Mouse (Mus musculus): ENCODE data around the gene Gphn. TPM values are rescaled to one million over a fixed set of nuclear protein-coding genes. Genes with fewer than 3 reads are reported as not detected.
"Not testable (repeated sequence)": the region's sequence is repeated elsewhere in the genome, so short reads cannot be mapped to it uniquely, and the experiment has no call there.

Gphn gene
- polyA plus RNA-seq, 1 experiment from 2014 or later: 17.6 TPM

DNA sequence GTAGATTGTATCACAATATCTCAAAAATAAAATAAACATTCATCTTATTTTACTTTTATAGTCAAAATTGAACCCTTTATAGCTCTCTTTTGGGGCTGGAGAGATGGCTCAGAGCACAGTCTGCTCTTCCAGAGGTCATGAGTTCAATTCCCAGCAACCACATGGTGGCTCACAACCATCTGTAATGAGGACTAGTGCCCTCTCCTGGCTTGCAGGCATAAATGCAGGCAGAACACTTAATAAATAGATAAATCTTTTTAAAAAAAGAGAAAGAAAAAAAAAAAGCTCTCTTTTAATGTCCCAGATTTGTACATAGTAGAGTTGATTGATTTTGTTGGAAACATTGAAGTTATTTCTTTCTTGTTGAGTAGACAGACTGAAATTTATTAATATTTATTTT lies 311.4 kb downstream of the Gphn start:
- not testable (repeated sequence) for H3K27ac ChIP-seq (ENCODE audit: low read length); H3K27me3 ChIP-seq (ENCODE audit: control insufficient read depth, insufficient read depth, low read depth, low read length); H3K36me3 ChIP-seq (ENCODE audit: control insufficient read depth, insufficient read depth, low read length)

DNA sequence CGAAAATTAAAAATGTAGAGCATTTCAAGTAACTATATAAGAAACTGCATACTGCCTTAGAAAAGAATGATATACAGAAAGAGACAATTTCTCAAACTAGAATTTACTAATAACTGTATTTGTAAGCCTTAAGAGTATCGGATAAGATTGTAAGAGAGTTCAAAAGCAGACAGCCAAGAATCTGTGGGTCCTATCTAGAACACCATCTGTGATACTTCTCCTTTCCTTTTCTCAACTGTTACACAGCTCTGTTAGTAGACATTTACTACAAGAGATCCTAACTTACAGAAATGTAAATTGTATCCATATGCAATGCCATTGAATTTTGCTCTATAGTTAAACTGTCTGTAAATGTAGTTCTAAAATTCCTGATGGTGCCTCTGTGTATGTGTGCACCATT lies 324.7 kb downstream of the Gphn start:
- ATAC-seq (ENCODE audit: low read depth): no peak
- Histone ChIP-seq H3K27me3 (ENCODE audit: control insufficient read depth, insufficient read depth, low read depth, low read length) (no peaks in the 10 kb centered on the region), H3K9ac (ENCODE audit: low read length) (no peak overlapping the region), H3K4me2 (ENCODE audit: low read depth, low read length) (no peak overlapping the region), H3K27ac (ENCODE audit: low read length) (no peak overlapping the region), H3K9me3 (ENCODE audit: control insufficient read depth, low read length) (no peaks in the 10 kb centered on the region), H3K4me3 (ENCODE audit: low read length) (no peak overlapping the region), H3K36me3 (ENCODE audit: control insufficient read depth, insufficient read depth, low read length) (no peaks in the 10 kb centered on the region), H3K4me1 (replicated peaks; ENCODE audit: control insufficient read depth, insufficient read depth, low read length) (no peaks in the 10 kb centered on the region)
- WGBS: 81% methylated on average over 2 of the region's 2 CpGs

More for the DNA sequence above, 311.4 kb downstream of the Gphn start:
- H3K4me1 ChIP-seq (replicated peaks; ENCODE audit: control insufficient read depth, insufficient read depth, low read length); H3K9me3 ChIP-seq (ENCODE audit: control insufficient read depth, low read length); H3K4me3 ChIP-seq (ENCODE audit: low read length); H3K4me2 ChIP-seq (ENCODE audit: low read depth, low read length); ATAC-seq (ENCODE audit: low read depth); H3K9ac ChIP-seq (ENCODE audit: low read length): not testable (repeated sequence)

DNA sequence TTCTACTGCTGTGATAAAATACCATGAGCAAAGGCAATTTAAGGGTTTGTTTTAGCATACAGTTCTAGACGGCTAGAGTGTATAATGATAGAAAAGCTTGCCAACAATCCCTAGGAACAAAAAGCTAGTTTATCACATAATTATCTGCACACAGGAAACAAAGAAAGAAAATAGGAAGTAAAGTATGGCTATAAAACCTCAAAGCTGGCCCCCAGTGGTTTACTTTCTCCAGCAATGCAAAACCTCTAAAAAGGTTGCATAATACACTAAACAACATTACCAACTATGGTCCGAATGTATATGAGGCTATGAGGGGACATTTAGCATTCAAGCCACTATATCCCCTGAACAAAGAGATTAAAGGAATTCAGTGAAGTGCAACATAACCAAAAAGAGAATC lies 405.6 kb downstream of the Gphn start:
- no peak overlapping the region for H3K4me3 ChIP-seq (ENCODE audit: low read length)
- no peaks in the 10 kb centered on the region for H3K9me3 ChIP-seq (ENCODE audit: control insufficient read depth, low read length)
- H3K4me2 ChIP-seq (ENCODE audit: low read depth, low read length): no peak overlapping the region
- no peak overlapping the region for H3K9ac ChIP-seq (ENCODE audit: low read length)
- no peaks in the 10 kb centered on the region for H3K4me1 ChIP-seq (replicated peaks; ENCODE audit: control insufficient read depth, insufficient read depth, low read length)
- WGBS: 69% methylated on average over 2 of the region's 2 CpGs
- ATAC-seq (ENCODE audit: low read depth): no peak
- H3K27ac ChIP-seq (ENCODE audit: low read length): no peak overlapping the region
- H3K36me3 ChIP-seq (ENCODE audit: control insufficient read depth, insufficient read depth, low read length): no peaks in the 10 kb centered on the region
- no peaks in the 10 kb centered on the region for H3K27me3 ChIP-seq (ENCODE audit: control insufficient read depth, insufficient read depth, low read depth, low read length)

DNA sequence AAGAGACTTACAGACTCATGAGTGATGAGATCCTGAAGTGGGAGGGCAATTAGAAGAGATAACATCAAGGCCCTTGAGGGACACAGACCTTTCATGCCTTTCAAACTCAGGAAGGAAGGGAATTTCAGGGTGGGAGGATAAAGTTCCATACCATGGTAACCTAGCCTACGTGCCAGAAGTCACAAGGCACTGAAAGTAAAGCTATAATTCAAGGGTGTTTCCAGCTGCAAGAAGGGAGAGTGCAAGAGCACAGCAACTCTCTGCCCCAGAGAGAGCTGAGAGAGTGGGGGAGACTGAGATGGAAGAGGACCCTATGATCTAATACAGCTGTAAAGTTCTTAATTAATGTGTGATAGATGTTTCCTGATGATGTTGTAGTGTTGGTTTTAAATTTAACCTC lies 413.3 kb downstream of the Gphn start:
- Histone ChIP-seq H3K4me1 (replicated peaks; ENCODE audit: control insufficient read depth, insufficient read depth, low read length) (peaks cover 5% of the 10 kb centered on the region), H3K36me3 (ENCODE audit: control insufficient read depth, insufficient read depth, low read length) (no peaks in the 10 kb centered on the region), H3K4me2 (ENCODE audit: low read depth, low read length) (no peak overlapping the region), H3K27me3 (ENCODE audit: control insufficient read depth, insufficient read depth, low read depth, low read length) (no peaks in the 10 kb centered on the region), H3K4me3 (ENCODE audit: low read length) (no peak overlapping the region), H3K9ac (ENCODE audit: low read length) (no peak overlapping the region), H3K9me3 (ENCODE audit: control insufficient read depth, low read length) (no peaks in the 10 kb centered on the region), H3K27ac (ENCODE audit: low read length) (peak overlapping the region; percentile 30; the same call in 1 of the 2 replicates)
- WGBS: 17% methylated on average over 1 of the region's 1 CpGs
- peak; percentile 49; the same call in 1 of the 2 replicates for ATAC-seq (ENCODE audit: low read depth)

DNA sequence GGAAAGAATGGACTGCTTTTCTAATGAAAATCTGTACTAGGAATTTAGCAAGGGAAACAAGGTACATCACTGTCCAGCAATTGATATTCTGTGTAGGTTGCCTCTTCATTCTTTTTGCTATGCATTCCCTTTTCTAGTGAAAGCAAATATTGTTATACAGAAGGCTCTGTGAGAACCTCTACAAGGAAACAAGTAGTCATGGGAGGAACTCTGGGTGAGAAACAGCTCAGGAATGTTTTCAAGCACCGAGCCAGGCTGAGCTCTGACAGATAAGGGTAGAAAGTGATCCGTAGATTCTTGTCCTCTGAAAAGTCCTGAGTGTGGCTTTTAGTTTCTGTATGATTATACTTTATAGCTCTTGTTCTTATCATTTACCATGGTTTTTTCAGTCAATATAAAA lies 413.9 kb downstream of the Gphn start:
- 16% methylated on average over 2 of the region's 2 CpGs for WGBS
- no peak overlapping the region for H3K4me3 ChIP-seq (ENCODE audit: low read length)
- no peaks in the 10 kb centered on the region for H3K9me3 ChIP-seq (ENCODE audit: control insufficient read depth, low read length)
- H3K4me2 ChIP-seq (ENCODE audit: low read depth, low read length): no peak overlapping the region
- no peak overlapping the region for H3K27ac ChIP-seq (ENCODE audit: low read length)
- peak; percentile 45; the same call in 1 of the 2 replicates for ATAC-seq (ENCODE audit: low read depth)
- no peak overlapping the region for H3K9ac ChIP-seq (ENCODE audit: low read length)
- H3K27me3 ChIP-seq (ENCODE audit: control insufficient read depth, insufficient read depth, low read depth, low read length): no peaks in the 10 kb centered on the region
- peaks cover 5% of the 10 kb centered on the region for H3K4me1 ChIP-seq (replicated peaks; ENCODE audit: control insufficient read depth, insufficient read depth, low read length)
- H3K36me3 ChIP-seq (ENCODE audit: control insufficient read depth, insufficient read depth, low read length): no peaks in the 10 kb centered on the region

DNA sequence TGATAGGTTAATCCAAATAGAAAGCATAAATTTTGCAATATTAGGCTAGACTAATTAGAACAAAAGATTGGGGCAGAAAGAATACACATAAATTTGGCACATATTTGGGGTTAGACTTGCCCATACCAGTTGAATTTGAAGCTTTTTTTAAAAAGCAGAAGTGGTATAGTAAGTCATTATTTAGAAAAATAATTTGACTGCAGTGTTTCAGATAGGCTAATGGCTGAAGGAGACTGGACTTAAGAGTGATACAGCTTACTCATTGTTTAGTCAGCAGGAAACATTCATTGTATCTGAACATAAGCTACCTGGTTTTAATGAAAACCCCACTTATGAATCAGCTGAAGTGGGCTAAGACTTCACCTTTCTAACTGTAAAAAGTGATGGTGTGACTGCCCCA lies 415.0 kb downstream of the Gphn start:
- Histone ChIP-seq H3K27ac (ENCODE audit: low read length) (no peak overlapping the region), H3K36me3 (ENCODE audit: control insufficient read depth, insufficient read depth, low read length) (no peaks in the 10 kb centered on the region), H3K4me2 (ENCODE audit: low read depth, low read length) (no peak overlapping the region), H3K4me1 (replicated peaks; ENCODE audit: control insufficient read depth, insufficient read depth, low read length) (peaks cover 5% of the 10 kb centered on the region), H3K4me3 (ENCODE audit: low read length) (no peak overlapping the region), H3K9ac (ENCODE audit: low read length) (no peak overlapping the region), H3K9me3 (ENCODE audit: control insufficient read depth, low read length) (no peaks in the 10 kb centered on the region), H3K27me3 (ENCODE audit: control insufficient read depth, insufficient read depth, low read depth, low read length) (no peaks in the 10 kb centered on the region)
- ATAC-seq (ENCODE audit: low read depth): no peak

DNA sequence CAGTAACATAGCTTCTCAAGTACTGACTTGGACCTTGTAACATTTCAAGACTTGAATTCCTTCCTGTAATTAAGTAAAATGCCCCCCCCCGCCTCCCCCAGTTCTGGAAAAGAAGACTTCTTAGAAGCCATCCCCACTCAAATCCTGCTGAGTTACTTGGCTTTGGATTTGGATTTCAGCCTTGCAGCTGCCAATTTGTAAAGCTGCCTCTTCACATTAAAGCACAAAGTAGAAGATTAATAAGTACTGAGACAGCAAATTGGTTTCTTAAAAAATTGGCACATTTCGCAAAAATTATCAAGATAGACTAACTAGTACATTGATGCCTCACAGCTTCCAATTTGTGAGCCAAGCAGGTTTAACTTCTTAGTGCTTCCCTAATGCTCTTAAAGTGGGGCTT lies 417.5 kb downstream of the Gphn start:
- ATAC-seq (ENCODE audit: low read depth): no peak
- 78% methylated on average over 2 of the region's 2 CpGs for WGBS

DNA sequence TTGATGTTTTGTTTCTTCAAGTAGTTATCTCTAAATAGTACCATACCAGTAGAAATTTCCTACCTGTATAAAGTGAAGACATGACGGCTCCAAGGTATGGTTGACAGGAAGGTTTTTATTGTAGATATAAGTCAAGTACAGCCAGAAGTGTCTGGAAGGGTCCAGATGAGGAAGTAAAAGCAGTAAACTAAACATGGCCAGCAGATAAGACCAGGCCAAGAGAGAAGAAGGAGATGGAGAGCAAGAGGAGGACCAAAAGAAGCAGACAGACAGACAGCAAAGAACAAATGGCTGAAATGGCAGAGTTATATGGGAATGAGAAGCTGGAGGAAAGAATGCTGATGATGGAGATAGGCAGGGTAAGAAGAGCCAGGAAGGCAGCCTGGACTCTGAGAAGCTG lies 419.1 kb downstream of the Gphn start:
- no peak overlapping the region for H3K4me2 ChIP-seq (ENCODE audit: low read depth, low read length)
- no peak overlapping the region for H3K27ac ChIP-seq (ENCODE audit: low read length)
- H3K4me3 ChIP-seq (ENCODE audit: low read length): no peak overlapping the region
- 64% methylated on average over 1 of the region's 1 CpGs for WGBS
- no peak for ATAC-seq (ENCODE audit: low read depth)
- no peaks in the 10 kb centered on the region for H3K36me3 ChIP-seq (ENCODE audit: control insufficient read depth, insufficient read depth, low read length)
- no peaks in the 10 kb centered on the region for H3K9me3 ChIP-seq (ENCODE audit: control insufficient read depth, low read length)
- no peaks in the 10 kb centered on the region for H3K27me3 ChIP-seq (ENCODE audit: control insufficient read depth, insufficient read depth, low read depth, low read length)
- no peaks in the 10 kb centered on the region for H3K4me1 ChIP-seq (replicated peaks; ENCODE audit: control insufficient read depth, insufficient read depth, low read length)
- no peak overlapping the region for H3K9ac ChIP-seq (ENCODE audit: low read length)

More for the DNA sequence above, 417.5 kb downstream of the Gphn start:
- Histone ChIP-seq H3K4me2 (ENCODE audit: low read depth, low read length) (no peak overlapping the region), H3K27ac (ENCODE audit: low read length) (no peak overlapping the region), H3K27me3 (ENCODE audit: control insufficient read depth, insufficient read depth, low read depth, low read length) (no peaks in the 10 kb centered on the region), H3K36me3 (ENCODE audit: control insufficient read depth, insufficient read depth, low read length) (no peaks in the 10 kb centered on the region), H3K4me1 (replicated peaks; ENCODE audit: control insufficient read depth, insufficient read depth, low read length) (peaks cover 5% of the 10 kb centered on the region), H3K4me3 (ENCODE audit: low read length) (no peak overlapping the region), H3K9ac (ENCODE audit: low read length) (no peak overlapping the region), H3K9me3 (ENCODE audit: control insufficient read depth, low read length) (no peaks in the 10 kb centered on the region)

DNA sequence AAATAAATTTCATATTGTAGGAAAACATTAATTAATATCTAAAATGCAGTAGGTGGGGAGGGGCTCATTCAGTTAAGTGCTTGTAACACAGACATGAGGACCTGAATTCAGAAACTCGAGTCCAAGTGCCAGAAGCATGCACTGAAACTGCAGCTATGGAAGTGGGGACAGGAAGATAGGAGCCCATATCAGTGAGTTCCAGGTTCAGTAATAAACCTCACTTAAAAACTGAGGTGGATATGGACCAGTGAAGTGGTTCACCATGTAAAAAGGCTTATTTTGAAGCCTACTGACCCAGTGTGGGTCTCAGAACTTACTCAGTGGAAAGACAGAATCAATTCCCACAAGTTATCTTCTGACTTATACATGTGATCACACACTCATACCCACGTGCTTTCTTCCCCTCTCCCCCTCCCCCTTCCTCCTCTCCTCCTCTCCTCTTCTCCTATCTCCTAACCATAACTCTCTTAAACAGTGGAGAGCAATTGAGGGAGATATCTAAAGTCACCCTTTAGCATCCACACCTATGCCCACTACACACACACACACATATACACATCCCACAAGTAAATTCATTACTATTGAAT lies 433.6 kb downstream of the Gphn start:
- ATAC-seq (ENCODE audit: low read depth): no peak
- no peak overlapping the region for H3K27ac ChIP-seq (ENCODE audit: low read length)
- H3K27me3 ChIP-seq (ENCODE audit: control insufficient read depth, insufficient read depth, low read depth, low read length): no peaks in the 10 kb centered on the region
- H3K4me2 ChIP-seq (ENCODE audit: low read depth, low read length): no peak overlapping the region
- H3K9me3 ChIP-seq (ENCODE audit: control insufficient read depth, low read length): no peaks in the 10 kb centered on the region
- no peaks in the 10 kb centered on the region for H3K4me1 ChIP-seq (replicated peaks; ENCODE audit: control insufficient read depth, insufficient read depth, low read length)
- no peaks in the 10 kb centered on the region for H3K36me3 ChIP-seq (ENCODE audit: control insufficient read depth, insufficient read depth, low read length)
- WGBS: 31% methylated on average over 2 of the region's 2 CpGs
- no peak overlapping the region for H3K9ac ChIP-seq (ENCODE audit: low read length)
- no peak overlapping the region for H3K4me3 ChIP-seq (ENCODE audit: low read length)

Data from lung, embryonic 16.5 days (tissue).